Mouse (Mus musculus) liver, embryonic 11.5 days (tissue): Measurements from ENCODE around the gene Rpl3l. TPM values are rescaled to one million over a fixed set of nuclear protein-coding genes. Genes with fewer than 3 reads are reported as not detected.

ENCODE experiments used
- ATAC-seq: fragments of 200-750 bp; cut with Nextera tagmentation; replicated peaks from 2 replicates; pipeline ENCODE4 v1.8.0; 2017; ENCODE audit warnings: moderate number of reproducible peaks, mild to moderate bottlenecking, moderate TSS enrichment, moderate library complexity; ENCODE audit not compliant: low FRiP score
- DNase-seq: peaks from one replicate; pipeline ENCODE4 v3.0.0-alpha.2; 2017; ENCODE audit warnings: low spot score
- H3K27ac ChIP-seq: fragments of 300-500 bp; sonication (generic); 2 replicates; pipeline ENCODE4 v1.5.1; 2014; ENCODE audit warnings: mild to moderate bottlenecking, low read depth, low read length, control low read depth
- H3K27me3 ChIP-seq: fragments of 300-500 bp; sonication (generic); replicated peaks from 2 replicates; pipeline ENCODE4 v1.6.1; 2014; ENCODE audit warnings: low read length, mixed read lengths; ENCODE audit not compliant: control insufficient read depth, insufficient read depth
- H3K36me3 ChIP-seq: fragments of 300-500 bp; sonication (generic); 2 replicates; pipeline ENCODE4 v1.6.1; 2014; ENCODE audit warnings: mild to moderate bottlenecking, low read length, moderate library complexity, mixed read lengths; ENCODE audit not compliant: control insufficient read depth, insufficient read depth
- H3K4me1 ChIP-seq: fragments of 300-500 bp; sonication (generic); replicated peaks from 2 replicates; pipeline ENCODE4 v1.6.1; 2014; ENCODE audit warnings: low read length, mixed read lengths; ENCODE audit not compliant: control insufficient read depth, insufficient read depth
- H3K4me2 ChIP-seq: fragments of 300-500 bp; sonication (generic); 2 replicates; pipeline ENCODE4 v1.6.1; 2014; ENCODE audit warnings: mild to moderate bottlenecking, control low read depth, moderate library complexity
- H3K4me3 ChIP-seq: fragments of 300-500 bp; sonication (generic); 2 replicates; pipeline ENCODE4 v1.5.1; 2014; ENCODE audit warnings: low read depth, low read length, control low read depth
- H3K9ac ChIP-seq: fragments of 300-500 bp; sonication (generic); 2 replicates; pipeline ENCODE4 v1.6.1; 2014; ENCODE audit warnings: low read depth, low read length, control low read depth
- H3K9me3 ChIP-seq: fragments of 300-500 bp; sonication (generic); 2 replicates; pipeline ENCODE4 v1.6.1; 2016; ENCODE audit warnings: low read length, inconsistent platforms, mixed read lengths; ENCODE audit not compliant: control insufficient read depth
- WGBS: fragments of 180-500 bp; shearing (Covaris S2); extraction: QIAGEN DNeasy Blood & Tissue Kit; methylation state at CpG from one replicate; pipeline ENCODE4 v1.1.7; 2014; 5-methylcytosine and 5-hydroxymethylcytosine counted together
- polyA plus RNA-seq: library from polyadenylated mRNA; unstranded; fragments of >200 nt; fragmentation: Nextera tagmentation; extraction: Ambion mirVana; gene quantifications from 2 replicates; pipeline ENCODE4 v1.2.1, GENCODE M21; 2014

Gene Rpl3l
- polyA plus RNA-seq, 1 experiment from 2014 or later, result not detected

DNA sequence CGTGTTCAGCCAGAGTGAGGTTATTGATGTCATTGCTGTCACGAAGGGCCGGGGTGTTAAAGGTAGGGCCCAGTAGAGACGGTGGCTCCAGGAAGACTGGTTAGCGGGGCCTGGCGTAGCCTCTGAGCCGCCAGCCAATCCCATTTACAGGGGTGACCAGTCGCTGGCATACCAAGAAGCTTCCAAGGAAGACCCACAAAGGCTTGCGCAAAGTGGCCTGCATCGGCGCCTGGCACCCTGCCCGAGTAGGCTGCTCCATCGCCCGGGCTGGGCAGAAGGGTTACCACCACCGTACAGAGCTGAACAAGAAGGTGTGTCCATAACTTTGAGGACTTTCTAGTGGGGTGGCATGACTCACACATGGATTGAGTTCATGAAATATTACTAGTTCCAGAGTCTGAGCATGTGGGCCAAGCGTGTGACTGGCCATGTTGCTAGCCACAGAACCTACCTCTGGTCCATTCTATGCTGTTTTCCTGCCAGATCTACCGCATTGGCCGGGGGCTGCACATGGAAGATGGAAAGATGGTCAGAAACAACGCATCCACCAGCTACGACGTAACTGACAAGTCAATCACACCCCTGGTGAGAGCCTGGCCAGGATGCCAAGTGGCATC is 5.9 kb downstream of the Rpl3l start:
- Histone ChIP-seq H3K9ac (no peak overlapping the region), H3K27ac (no peak overlapping the region), H3K27me3 (no peaks in the 10 kb centered on the region), H3K36me3 (no peaks in the 10 kb centered on the region), H3K4me3 (no peak overlapping the region), H3K4me2 (no peak overlapping the region), H3K9me3 (no peaks in the 10 kb centered on the region), H3K4me1 (peaks cover 12% of the 10 kb centered on the region)
- ATAC-seq (no peak), DNase-seq (no peak)
- 87% methylated on average over 21 of the region's 21 CpGs for WGBS

DNA sequence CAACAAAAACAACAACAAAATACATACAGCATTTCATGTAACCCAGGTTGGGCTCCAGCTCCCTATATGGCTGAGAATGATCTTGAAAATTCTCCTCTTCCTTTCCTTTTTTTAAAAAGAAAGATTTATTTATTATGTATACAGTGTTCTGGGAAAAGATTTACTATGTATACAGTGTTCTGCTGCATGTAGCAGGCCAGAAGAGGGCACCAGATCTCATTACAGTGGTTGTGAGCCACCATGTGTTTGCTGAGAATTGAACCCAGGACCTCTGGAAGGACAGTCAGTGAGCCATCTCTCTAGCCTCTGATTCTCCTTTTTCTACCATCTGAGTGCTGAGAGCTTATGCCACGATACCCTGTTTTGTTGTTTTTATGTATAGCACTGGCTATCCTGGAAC is 6.9 kb downstream of the Rpl3l start:
- DNase-seq, result no peak

GRCm38 (mm10) chr17:24735446-24735845 is 7.8 kb downstream of the Rpl3l start:
- 0 out of 2 replicates have a peak overlapping the region, but pooled peaks have one; percentile 71 for H3K4me3 ChIP-seq

More for the DNA sequence above, 6.9 kb downstream of the Rpl3l start:
- WGBS, result 81% methylated on average over 1 of the region's 1 CpGs
- no peak overlapping the region for H3K4me3 ChIP-seq
- H3K4me2 ChIP-seq, result no peak overlapping the region
- no peaks in the 10 kb centered on the region for H3K9me3 ChIP-seq
- H3K4me1 ChIP-seq, result peaks cover 12% of the 10 kb centered on the region
- H3K36me3 ChIP-seq, result no peaks in the 10 kb centered on the region
- H3K9ac ChIP-seq, result no peak overlapping the region
- no peak overlapping the region for H3K27ac ChIP-seq
- H3K27me3 ChIP-seq, result no peaks in the 10 kb centered on the region
- no peak for ATAC-seq

DNA sequence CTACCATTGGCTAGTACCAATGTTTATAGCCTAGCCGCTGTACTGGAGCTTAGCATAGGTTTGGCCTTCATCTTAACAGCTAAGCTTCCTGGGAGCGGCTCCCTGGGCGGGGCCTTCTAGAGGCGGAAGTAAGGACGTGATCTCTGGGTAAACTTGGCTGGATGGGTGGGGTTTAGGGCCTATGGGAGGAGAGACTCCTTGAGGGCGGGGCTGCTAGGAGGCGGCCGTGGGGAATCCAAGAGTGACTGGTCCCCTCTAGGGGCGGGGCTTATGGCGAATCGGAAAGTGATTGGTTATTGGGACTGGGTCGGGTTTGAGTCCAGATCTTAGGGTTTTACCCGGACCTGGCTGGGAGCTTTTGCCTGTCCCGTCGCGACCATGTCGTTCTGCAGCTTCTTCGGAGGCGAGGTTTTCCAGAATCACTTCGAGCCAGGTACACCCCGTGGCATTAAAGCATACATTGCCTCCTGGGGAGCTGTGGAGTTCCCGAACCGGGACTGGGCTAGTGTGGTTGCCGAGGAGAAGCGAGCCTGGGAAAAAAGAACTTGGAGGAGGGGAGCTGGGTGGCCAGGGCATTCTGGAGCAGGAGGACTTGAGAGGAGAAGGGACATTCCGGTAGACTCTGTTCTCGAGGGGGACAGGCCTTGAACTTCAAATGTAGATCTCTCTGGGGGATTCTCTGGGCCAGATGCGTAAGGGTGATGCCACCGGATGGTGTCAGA is 8.9 kb downstream of the Rpl3l start, which contains the start of gene Msrb1:
Gene Msrb1 (plus strand): TSS at position 313 of the 722 bp plus-strand sequence.
- H3K4me3 ChIP-seq, result peak within 1 kb of the TSS; percentile 71
- ATAC-seq (peak; percentile 96), DNase-seq (peak; percentile 94)
- peak within 1 kb of the TSS; percentile 90 for H3K4me2 ChIP-seq
- under 1% methylated on average over 29 of the region's 29 CpGs for WGBS
- H3K9me3 ChIP-seq, result no peaks in the 10 kb centered on the region
- H3K36me3 ChIP-seq, result no peaks in the 10 kb centered on the region
- H3K9ac ChIP-seq, result peak within 1 kb of the TSS; percentile 77
- H3K4me1 ChIP-seq, result peaks cover 12% of the 10 kb centered on the region
- peak within 1 kb of the TSS; percentile 49 for H3K27ac ChIP-seq
- no peaks in the 10 kb centered on the region for H3K27me3 ChIP-seq

More at GRCm38 (mm10) chr17:24735446-24735845, 7.8 kb downstream of the Rpl3l start:
- no peaks in the 10 kb centered on the region for H3K27me3 ChIP-seq
- peaks cover 12% of the 10 kb centered on the region for H3K4me1 ChIP-seq
- no peak for DNase-seq
- H3K9me3 ChIP-seq, result no peaks in the 10 kb centered on the region
- no peak for ATAC-seq
- H3K4me2 ChIP-seq, result peak overlapping the region; percentile 90
- H3K36me3 ChIP-seq, result no peaks in the 10 kb centered on the region
- H3K9ac ChIP-seq, result peak overlapping the region; percentile 66
- H3K27ac ChIP-seq, result peak overlapping the region; percentile 49
- 82% methylated on average over 7 of the region's 7 CpGs for WGBS

GRCm38 (mm10) chr17:24737135-24737810 is 9.7 kb downstream of the Rpl3l start:
- DNase-seq (no peak), ATAC-seq (no peak)
- peaks cover 12% of the 10 kb centered on the region for H3K4me1 ChIP-seq
- H3K36me3 ChIP-seq, result no peaks in the 10 kb centered on the region
- WGBS, result 23% methylated on average over 8 of the region's 8 CpGs
- peak overlapping the region; percentile 71 for H3K4me3 ChIP-seq
- peak overlapping the region; percentile 77 for H3K9ac ChIP-seq
- H3K4me2 ChIP-seq, result peak overlapping the region; percentile 90
- H3K9me3 ChIP-seq, result no peaks in the 10 kb centered on the region
- H3K27ac ChIP-seq, result peak overlapping the region; percentile 46; the same call in 1 of the 2 replicates
- no peaks in the 10 kb centered on the region for H3K27me3 ChIP-seq

DNA sequence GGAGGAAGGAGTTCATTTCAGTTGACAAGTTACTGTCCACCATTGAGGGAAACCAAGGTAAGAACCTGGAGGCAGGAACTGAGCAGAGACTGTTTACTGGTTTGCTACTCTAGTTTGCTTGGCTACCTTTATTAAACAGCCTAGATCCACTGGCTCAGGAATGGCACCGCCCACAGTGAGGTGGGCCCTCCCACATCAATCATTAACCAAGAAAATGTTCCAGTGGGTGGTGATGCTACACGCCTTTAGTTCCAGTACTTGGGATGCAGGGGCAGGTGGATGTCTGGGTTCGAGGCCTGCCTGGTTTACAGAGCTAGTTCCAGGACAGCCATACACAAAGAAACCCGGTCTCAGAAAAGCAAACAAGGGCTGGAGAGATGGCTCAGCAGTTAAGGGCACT is 10.6 kb downstream of the Rpl3l start:
- no peak overlapping the region for H3K4me3 ChIP-seq
- H3K4me2 ChIP-seq, result no peak overlapping the region; the same call in 1 of the 2 replicates
- WGBS, result 78% methylated on average over 4 of the region's 4 CpGs
- H3K9ac ChIP-seq, result no peak overlapping the region
- no peaks in the 10 kb centered on the region for H3K9me3 ChIP-seq
- no peaks in the 10 kb centered on the region for H3K27me3 ChIP-seq
- H3K36me3 ChIP-seq, result no peaks in the 10 kb centered on the region
- no peak for ATAC-seq
- peaks cover 12% of the 10 kb centered on the region for H3K4me1 ChIP-seq
- no peak overlapping the region for H3K27ac ChIP-seq
- no peak for DNase-seq

GRCm38 (mm10) chr17:24739926-24740325 is 12.3 kb downstream of the Rpl3l start:
- H3K27ac ChIP-seq, result no peak overlapping the region
- DNase-seq, result no peak
- H3K4me2 ChIP-seq, result no peak overlapping the region
- no peaks in the 10 kb centered on the region for H3K9me3 ChIP-seq
- peaks cover 12% of the 10 kb centered on the region for H3K4me1 ChIP-seq
- ATAC-seq, result no peak
- no peak overlapping the region for H3K4me3 ChIP-seq
- 84% methylated on average over 8 of the region's 8 CpGs for WGBS
- H3K9ac ChIP-seq, result 0 out of 2 replicates have a peak overlapping the region, but pooled peaks have one; percentile 11
- H3K27me3 ChIP-seq, result no peaks in the 10 kb centered on the region
- no peaks in the 10 kb centered on the region for H3K36me3 ChIP-seq

GRCm38 (mm10) chr17:24742307-24742706 is 14.7 kb downstream of the Rpl3l start:
- DNase-seq (no peak), ATAC-seq (no peak)
- H3K27ac ChIP-seq, result no peak overlapping the region
- no peaks in the 10 kb centered on the region for H3K36me3 ChIP-seq
- H3K4me3 ChIP-seq, result no peak overlapping the region
- no peak overlapping the region for H3K9ac ChIP-seq
- H3K27me3 ChIP-seq, result no peaks in the 10 kb centered on the region
- H3K4me1 ChIP-seq, result peaks cover 4% of the 10 kb centered on the region; the same call in 1 of the 2 replicates
- no peaks in the 10 kb centered on the region for H3K9me3 ChIP-seq
- no peak overlapping the region for H3K4me2 ChIP-seq
- 78% methylated on average over 8 of the region's 8 CpGs for WGBS
